Mouse (Mus musculus): ENCODE data around the gene Chil6. TPM values are rescaled to one million over a fixed set of nuclear protein-coding genes. Genes with fewer than 3 reads are reported as not detected.

Gene Chil6
- total and polyA plus RNA-seq, 3 experiments = not detected

DNA sequence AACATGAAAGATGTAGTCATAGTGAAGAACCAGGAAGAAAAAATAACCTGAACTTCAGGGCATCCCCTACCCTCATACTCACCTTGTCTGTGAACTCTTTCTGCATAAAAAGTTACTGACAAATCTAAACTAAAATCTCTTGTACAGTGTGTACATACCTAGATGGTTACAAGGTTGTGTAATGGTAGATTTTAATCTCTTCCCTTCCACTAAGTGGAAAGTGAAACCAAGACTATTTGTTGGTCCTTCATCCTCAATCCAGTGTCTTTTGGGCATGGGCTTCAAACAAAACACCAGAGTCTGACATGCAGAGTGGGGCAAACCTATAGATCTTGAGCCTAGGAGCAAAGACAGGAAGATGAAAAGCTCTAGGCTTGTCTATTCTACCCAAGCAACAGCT, 43.0 kb upstream of the Chil6 start:
- no peaks in the 10 kb centered on the region for H3K9me3 ChIP-seq (replicated peaks; ENCODE audit: low read length)
- H3K36me3 ChIP-seq (replicated peaks in 1 of 2; ENCODE audit: control insufficient read depth in 1 of 2, insufficient read depth in 1 of 2, low read length in 1 of 2) = no peaks in the 10 kb centered on the region
- H3K9ac ChIP-seq (ENCODE audit: insufficient read depth, low read depth) = peak overlapping the region; percentile 2; the same call in 1 of the 2 replicates
- H3K4me3 ChIP-seq (replicated peaks in 1 of 3; ENCODE audit: low read depth in 2 of 3, low read length in 2 of 3, poor library complexity in 1 of 3) = peak overlapping the region in 1 of 3 experiments; percentile 29
- H3K4me2 ChIP-seq (ENCODE audit: insufficient read depth, low read depth, poor library complexity, severe bottlenecking) = peak overlapping the region; percentile 16; the same call in 1 of the 2 replicates
- peaks cover 0 to 13% of the 10 kb centered on the region in 2 experiments; a peak in 2 of 4 replicates for H3K4me1 ChIP-seq (ENCODE audit: control insufficient read depth in 1 of 2, insufficient read depth in 2 of 2)
- DNase-seq (ENCODE audit: extremely low read depth) = no peak
- dilution Hi-C loops (cut with MboI; ENCODE audit: extremely low pct_ligation_motif_present, extremely low pct_unique_long_range_greater_than_20kb, low sequenced_read_pairs) = no loop called here
- H3K27me3 ChIP-seq (replicated peaks) = peaks cover 2% of the 10 kb centered on the region
- H3K79me2 ChIP-seq (replicated peaks; ENCODE audit: control insufficient read depth, extremely low read depth, insufficient read depth, poor library complexity, severe bottlenecking) = no peaks in the 10 kb centered on the region
- TF ChIP-seq IRF4 (IDR thresholded peaks at IDR 0.05; ENCODE audit: low read depth, low read length) (no peak), E2F4 (IDR thresholded peaks at IDR 0.05; ENCODE audit: insufficient replicate concordance, low read depth, low read length) (no peak), USF1 (IDR thresholded peaks at IDR 0.05; ENCODE audit: low read depth, low read length) (no peak), MYC (IDR thresholded peaks at IDR 0.05; ENCODE audit: low read depth, low read length) (no peak), ETS1 (conservative IDR thresholded peaks at IDR 0.05; ENCODE audit: low read depth, low read length) (no peak)
- no peak overlapping the region for H3K27ac ChIP-seq (ENCODE audit: insufficient read depth, low read depth)
- in situ Hi-C loops (cut with MboI; ENCODE audit: low pct_ligation_motif_present, low pct_unique_long_range_greater_than_20kb, low sequenced_read_pairs) = loop anchor here (10.0 kb wide), 1 partner anchor 774 kb away; no protein-coding TSS in a partner anchor

DNA sequence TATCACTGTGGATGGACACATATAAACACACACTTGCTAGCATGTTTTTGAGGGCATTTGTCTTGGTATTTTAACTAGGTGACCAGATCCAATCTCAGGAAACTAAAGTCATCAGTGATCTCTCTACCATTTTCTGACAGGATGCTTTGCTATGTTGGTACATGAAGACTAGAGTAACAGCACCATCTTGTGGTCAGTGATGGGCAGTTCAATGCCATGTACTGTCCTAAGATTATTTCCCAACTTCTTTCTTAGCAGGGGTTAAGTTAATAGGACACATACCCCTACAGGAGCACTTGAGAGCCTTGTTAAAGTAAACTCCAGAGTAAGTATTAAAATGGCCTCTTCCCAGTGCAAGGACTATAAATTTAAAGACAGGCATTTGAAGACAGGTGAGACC, 42.6 kb upstream of the Chil6 start:
- H3K79me2 ChIP-seq (replicated peaks; ENCODE audit: control insufficient read depth, extremely low read depth, insufficient read depth, poor library complexity, severe bottlenecking) = no peaks in the 10 kb centered on the region
- H3K4me3 ChIP-seq (replicated peaks in 1 of 3; ENCODE audit: low read depth in 2 of 3, low read length in 2 of 3, poor library complexity in 1 of 3) = no peak overlapping the region
- H3K27me3 ChIP-seq (replicated peaks) = peaks cover 2% of the 10 kb centered on the region
- DNase-seq (ENCODE audit: extremely low read depth) = peak; percentile 77
- dilution Hi-C loops (cut with MboI; ENCODE audit: extremely low pct_ligation_motif_present, extremely low pct_unique_long_range_greater_than_20kb, low sequenced_read_pairs) (no loop called here), in situ Hi-C loops (cut with MboI; ENCODE audit: low pct_ligation_motif_present, low pct_unique_long_range_greater_than_20kb, low sequenced_read_pairs) (loop anchor here (10.0 kb wide), 1 partner anchor 774 kb away; no protein-coding TSS in a partner anchor)
- H3K9ac ChIP-seq (ENCODE audit: insufficient read depth, low read depth) = no peak overlapping the region
- TF ChIP-seq MEF2A (IDR thresholded peaks at IDR 0.05; ENCODE audit: borderline replicate concordance, low read depth, low read length) = 0 out of 2 replicates have a peak, but pooled peaks have one; percentile 16
- peak; percentile 72 for TF ChIP-seq ZC3H11A (IDR thresholded peaks at IDR 0.05; ENCODE audit: low read depth, low read length)
- TF ChIP-seq TCF12 (IDR thresholded peaks at IDR 0.05; ENCODE audit: low read depth, low read length) = no peak
- TF ChIP-seq NRF1 (IDR thresholded peaks at IDR 0.05; ENCODE audit: low read depth, low read length) = no peak
- peak; percentile 98 for TF ChIP-seq RAD21 (IDR thresholded peaks at IDR 0.05; ENCODE audit: low read depth, low read length)
- peak; percentile 78 to 89 for TF ChIP-seq CTCF (conservative IDR thresholded peaks at IDR 0.05 in 1 of 2, IDR thresholded peaks at IDR 0.05 in 1 of 2; ENCODE audit: low read depth in 2 of 2, low read length in 2 of 2)
- 0 out of 2 replicates have a peak, but pooled peaks have one; percentile 34 for TF ChIP-seq SIN3A (IDR thresholded peaks at IDR 0.05; ENCODE audit: low read length)
- TF ChIP-seq GABPA (IDR thresholded peaks at IDR 0.05; ENCODE audit: insufficient replicate concordance, low read depth, low read length) = no peak
- TF ChIP-seq SMC3 (IDR thresholded peaks at IDR 0.05; ENCODE audit: low read depth, low read length) = peak; percentile 86
- no peak for TF ChIP-seq POLR2A (IDR thresholded peaks at IDR 0.05; ENCODE audit: low read depth, low read length)
- H3K9me3 ChIP-seq (replicated peaks; ENCODE audit: low read length) = no peaks in the 10 kb centered on the region
- no peak overlapping the region for H3K27ac ChIP-seq (ENCODE audit: insufficient read depth, low read depth)
- peaks cover 0 to 13% of the 10 kb centered on the region in 2 experiments; a peak in 2 of 4 replicates for H3K4me1 ChIP-seq (ENCODE audit: control insufficient read depth in 1 of 2, insufficient read depth in 2 of 2)
- H3K4me2 ChIP-seq (ENCODE audit: insufficient read depth, low read depth, poor library complexity, severe bottlenecking) = peak overlapping the region; percentile 16; the same call in 1 of the 2 replicates
- no peaks in the 10 kb centered on the region for H3K36me3 ChIP-seq (replicated peaks in 1 of 2; ENCODE audit: control insufficient read depth in 1 of 2, insufficient read depth in 1 of 2, low read length in 1 of 2)

Other genes with a start within 250 kb of the Chil6 start
- not detected in 2 replicates for gene Chil3, start 238.6 kb downstream of the Chil6 start, total RNA-seq (2012; rRNA removed)
- gene Chil3, start 238.6 kb downstream of the Chil6 start, total RNA-seq (2014; rRNA removed) = not detected in 2 replicates
- not detected in 2 replicates for gene Chil3, start 238.6 kb downstream of the Chil6 start, polyA plus RNA-seq (2012; ENCODE audit: insufficient read length, low read depth)
- gene Chil4, start 186.7 kb downstream of the Chil6 start, total RNA-seq (2012; rRNA removed) = not detected in 2 replicates
- gene Chil4, start 186.7 kb downstream of the Chil6 start, total RNA-seq (2014; rRNA removed) = not detected in 2 replicates
- gene Chil4, start 186.7 kb downstream of the Chil6 start, polyA plus RNA-seq (2012; ENCODE audit: insufficient read length, low read depth) = not detected in 2 replicates
- gene Dennd2d, start 76.2 kb upstream of the Chil6 start, total RNA-seq (2012; rRNA removed) = 23.5 and 30.4 TPM in 2 replicates
- gene Dennd2d, start 76.2 kb upstream of the Chil6 start, total RNA-seq (2014; rRNA removed) = 39.3 and 39.8 TPM in 2 replicates
- gene Dennd2d, start 76.2 kb upstream of the Chil6 start, polyA plus RNA-seq (2012; ENCODE audit: insufficient read length, low read depth) = 37.7 and 38.2 TPM in 2 replicates
- 19.3 and 20.3 TPM in 2 replicates for gene Dram2, start 141.6 kb upstream of the Chil6 start, total RNA-seq (2012; rRNA removed)
- 54.9 and 62.4 TPM in 2 replicates for gene Dram2, start 141.6 kb upstream of the Chil6 start, total RNA-seq (2014; rRNA removed)
- gene Dram2, start 141.6 kb upstream of the Chil6 start, polyA plus RNA-seq (2012; ENCODE audit: insufficient read length, low read depth) = 42.8 and 51.2 TPM in 2 replicates
- 31.3 and 32.7 TPM in 2 replicates for gene Cept1, start 141.6 kb upstream of the Chil6 start, total RNA-seq (2012; rRNA removed)
- 73.8 and 89.6 TPM in 2 replicates for gene Cept1, start 141.6 kb upstream of the Chil6 start, total RNA-seq (2014; rRNA removed)
- gene Cept1, start 141.6 kb upstream of the Chil6 start, polyA plus RNA-seq (2012; ENCODE audit: insufficient read length, low read depth) = 24.4 and 27.7 TPM in 2 replicates